Mouse (Mus musculus): ENCODE results near the gene Coro1a. TPM values are rescaled to one million over a fixed set of nuclear protein-coding genes. Genes with fewer than 3 reads are reported as not detected.
A peak's percentile ranks its signal among the peaks of the same experiment; 100 is the strongest.

Coro1a gene
- polyA plus RNA-seq, 1 experiment from 2014 or later = 107 TPM

DNA sequence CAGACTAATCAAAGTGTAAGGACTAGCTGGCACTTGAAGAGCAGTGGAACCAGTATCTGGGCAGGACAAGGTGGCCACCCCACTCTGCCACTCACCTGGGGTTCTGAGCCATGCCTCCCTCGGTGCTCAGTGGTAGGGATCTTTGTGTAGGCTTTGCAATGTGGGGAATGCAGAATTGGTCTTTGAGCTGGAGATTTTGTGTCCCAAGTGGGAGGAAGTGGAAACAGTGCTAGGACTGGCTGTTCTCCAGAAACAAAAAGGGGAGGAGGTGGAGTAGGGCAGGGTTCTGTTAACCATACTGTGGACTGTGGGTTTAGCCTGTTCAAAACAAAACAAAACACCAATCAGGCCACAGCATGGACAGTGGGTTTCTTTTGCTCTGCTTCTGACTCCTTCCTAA lies 31.4 kb downstream of the Coro1a start, which contains the start of gene Sult1a1:
Gene Sult1a1, minus strand, starts transcription at position 226 of the 400 bp plus-strand sequence.
- no peak for ATAC-seq (ENCODE audit: low read depth)
- H3K36me3 ChIP-seq = peaks cover 48% of the 10 kb centered on the region
- no peak within 1 kb of the TSS for H3K27ac ChIP-seq (replicated peaks)
- H3K4me2 ChIP-seq = no peak within 1 kb of the TSS
- H3K9ac ChIP-seq = no peak within 1 kb of the TSS
- 96% methylated on average over 1 of the region's 1 CpGs for WGBS
- no peaks in the 10 kb centered on the region for H3K4me1 ChIP-seq (replicated peaks)
- H3K4me3 ChIP-seq = no peak within 1 kb of the TSS
- H3K27me3 ChIP-seq = no peaks in the 10 kb centered on the region
- H3K9me3 ChIP-seq = no peaks in the 10 kb centered on the region

DNA sequence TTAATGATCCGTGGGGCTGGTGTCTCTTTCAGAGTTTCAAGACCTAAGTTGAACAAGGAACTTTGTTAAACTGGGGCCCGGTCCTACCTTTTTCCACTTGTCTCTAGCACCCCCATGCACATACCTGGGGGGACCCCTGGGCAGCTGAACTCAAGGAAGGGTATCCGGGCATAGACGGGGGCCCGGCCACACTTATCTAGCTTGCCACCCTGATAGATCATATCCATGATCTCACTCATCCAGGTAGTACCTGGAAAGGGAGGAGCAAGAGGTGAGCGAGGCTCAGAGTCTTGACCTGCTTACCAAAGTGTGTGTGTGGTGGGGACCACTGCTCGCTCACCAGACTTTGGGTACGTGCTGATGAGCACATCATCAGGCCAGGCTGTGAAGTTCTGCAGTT lies 32.5 kb downstream of the Coro1a start:
- Histone ChIP-seq H3K27me3 (no peaks in the 10 kb centered on the region), H3K4me1 (replicated peaks) (no peaks in the 10 kb centered on the region), H3K4me2 (no peak overlapping the region), H3K9ac (no peak overlapping the region), H3K27ac (replicated peaks) (no peak overlapping the region), H3K9me3 (no peaks in the 10 kb centered on the region), H3K4me3 (no peak overlapping the region), H3K36me3 (peaks cover 49% of the 10 kb centered on the region)
- WGBS = 98% methylated on average over 8 of the region's 8 CpGs
- ATAC-seq (ENCODE audit: low read depth) = no peak

DNA sequence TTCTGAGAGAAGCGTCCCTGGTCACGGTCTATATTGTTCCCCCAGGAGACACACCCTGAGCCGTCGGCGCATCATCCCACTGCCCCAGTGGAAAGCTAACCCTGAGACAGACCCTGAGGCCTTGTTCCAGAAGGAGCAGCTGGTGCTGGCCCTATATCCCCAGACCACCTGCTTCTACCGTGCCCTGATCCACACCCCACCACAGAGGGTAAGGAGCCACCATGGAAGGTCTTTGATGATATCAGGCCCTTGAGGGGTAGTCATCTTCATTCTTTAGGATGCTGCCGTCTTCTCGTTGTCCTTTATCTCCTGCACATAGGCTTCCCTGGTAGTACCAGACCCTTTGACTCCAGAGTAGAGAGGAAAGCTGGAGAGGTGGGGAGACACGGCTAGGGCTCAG lies 35.5 kb downstream of the Coro1a start:
- H3K4me2 ChIP-seq = no peak overlapping the region
- H3K4me3 ChIP-seq = no peak overlapping the region
- WGBS = 90% methylated on average over 9 of the region's 9 CpGs
- no peaks in the 10 kb centered on the region for H3K9me3 ChIP-seq
- H3K27me3 ChIP-seq = no peaks in the 10 kb centered on the region
- no peaks in the 10 kb centered on the region for H3K4me1 ChIP-seq (replicated peaks)
- no peak overlapping the region for H3K27ac ChIP-seq (replicated peaks)
- peaks cover 49% of the 10 kb centered on the region for H3K36me3 ChIP-seq
- ATAC-seq (ENCODE audit: low read depth) = no peak
- no peak overlapping the region for H3K9ac ChIP-seq

DNA sequence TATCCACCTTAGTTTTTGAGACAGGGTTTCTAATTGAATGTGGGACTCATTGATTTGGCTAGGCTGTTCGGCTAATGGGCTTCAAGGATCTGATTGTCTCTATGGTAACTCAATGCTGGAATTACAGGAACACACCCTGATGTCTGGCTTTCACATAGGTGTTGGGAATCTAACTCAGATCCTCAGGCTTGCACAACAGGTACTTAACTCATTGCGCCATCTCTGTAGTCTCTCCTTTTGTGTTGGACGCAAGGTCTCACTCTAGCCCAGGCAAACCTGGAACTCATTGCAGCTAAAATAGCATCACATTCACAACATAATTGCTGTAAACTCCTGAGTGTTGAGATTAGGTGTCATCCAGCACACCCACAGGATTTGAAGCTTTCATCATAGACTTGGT lies 37.4 kb downstream of the Coro1a start:
- H3K4me1 ChIP-seq (replicated peaks) = no peaks in the 10 kb centered on the region
- no peaks in the 10 kb centered on the region for H3K27me3 ChIP-seq
- H3K36me3 ChIP-seq = peaks cover 56% of the 10 kb centered on the region
- WGBS = 93% methylated on average over 3 of the region's 3 CpGs
- no peak overlapping the region for H3K9ac ChIP-seq
- H3K4me3 ChIP-seq = no peak overlapping the region
- H3K27ac ChIP-seq (replicated peaks) = no peak overlapping the region
- H3K4me2 ChIP-seq = no peak overlapping the region
- no peak for ATAC-seq (ENCODE audit: low read depth)
- no peaks in the 10 kb centered on the region for H3K9me3 ChIP-seq

DNA sequence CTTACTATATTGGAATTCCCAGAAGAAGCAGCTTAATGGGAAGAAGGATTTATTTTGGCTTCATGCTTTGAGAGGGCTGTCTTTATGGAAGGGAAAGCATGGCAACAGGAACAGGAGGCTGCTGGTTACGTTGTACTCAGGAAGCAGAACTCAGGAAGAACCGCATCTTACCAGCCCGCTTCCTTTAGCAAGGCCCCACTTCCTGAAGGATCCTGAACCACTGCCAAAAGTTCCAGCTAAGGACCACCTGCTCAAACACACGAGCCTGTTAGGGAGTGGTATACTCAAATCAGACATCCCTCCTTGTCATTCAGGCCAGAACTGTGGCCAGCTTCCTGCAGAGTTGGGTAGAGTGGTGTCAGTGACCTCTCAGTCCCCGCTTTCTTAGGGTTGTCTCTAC lies 39.1 kb downstream of the Coro1a start:
- no peaks in the 10 kb centered on the region for H3K4me1 ChIP-seq (replicated peaks)
- no peak overlapping the region for H3K4me3 ChIP-seq
- H3K9me3 ChIP-seq = no peaks in the 10 kb centered on the region
- ATAC-seq (ENCODE audit: low read depth) = no peak
- peaks cover 65% of the 10 kb centered on the region for H3K36me3 ChIP-seq
- no peaks in the 10 kb centered on the region for H3K27me3 ChIP-seq
- no peak overlapping the region for H3K9ac ChIP-seq
- 89% methylated on average over 5 of the region's 5 CpGs for WGBS
- 0 out of 2 replicates have a peak overlapping the region, but pooled peaks have one; percentile 33 for H3K27ac ChIP-seq (replicated peaks)
- H3K4me2 ChIP-seq = no peak overlapping the region

DNA sequence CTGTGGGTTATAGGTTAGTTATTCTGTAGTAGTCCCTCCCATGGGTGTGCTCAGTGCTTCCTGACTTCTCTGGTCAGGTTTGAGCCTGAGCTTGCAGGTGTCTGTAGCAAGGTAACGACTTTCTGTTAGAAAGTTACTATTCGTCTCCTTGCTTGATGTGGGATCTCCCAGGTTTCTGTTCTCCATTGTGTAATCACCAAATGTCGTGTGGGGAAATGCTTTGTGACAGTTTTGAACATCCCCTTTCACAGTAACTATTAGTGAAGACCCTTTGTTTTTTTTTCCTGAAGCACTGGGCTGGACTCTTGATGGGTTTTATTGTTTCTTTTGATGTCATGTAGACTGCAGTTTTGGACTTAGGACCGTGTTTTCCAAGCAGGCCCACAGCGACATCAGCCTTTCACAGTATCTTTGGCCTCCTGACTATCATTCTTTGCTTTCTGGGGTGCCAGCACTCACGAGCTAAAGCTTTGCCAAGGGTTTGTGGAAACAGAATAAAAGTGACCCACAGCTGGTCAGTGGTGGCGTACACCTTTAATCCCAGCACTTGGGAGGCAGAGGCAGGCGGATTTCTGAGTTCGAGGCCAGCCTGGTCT lies 40.0 kb downstream of the Coro1a start:
- no peaks in the 10 kb centered on the region for H3K9me3 ChIP-seq
- no peak overlapping the region for H3K9ac ChIP-seq
- no peak overlapping the region for H3K4me3 ChIP-seq
- peaks cover 62% of the 10 kb centered on the region for H3K36me3 ChIP-seq
- H3K4me2 ChIP-seq = no peak overlapping the region
- WGBS = 83% methylated on average over 9 of the region's 9 CpGs
- H3K27ac ChIP-seq (replicated peaks) = no peak overlapping the region
- ATAC-seq (ENCODE audit: low read depth) = no peak
- H3K27me3 ChIP-seq = no peaks in the 10 kb centered on the region
- H3K4me1 ChIP-seq (replicated peaks) = no peaks in the 10 kb centered on the region

DNA sequence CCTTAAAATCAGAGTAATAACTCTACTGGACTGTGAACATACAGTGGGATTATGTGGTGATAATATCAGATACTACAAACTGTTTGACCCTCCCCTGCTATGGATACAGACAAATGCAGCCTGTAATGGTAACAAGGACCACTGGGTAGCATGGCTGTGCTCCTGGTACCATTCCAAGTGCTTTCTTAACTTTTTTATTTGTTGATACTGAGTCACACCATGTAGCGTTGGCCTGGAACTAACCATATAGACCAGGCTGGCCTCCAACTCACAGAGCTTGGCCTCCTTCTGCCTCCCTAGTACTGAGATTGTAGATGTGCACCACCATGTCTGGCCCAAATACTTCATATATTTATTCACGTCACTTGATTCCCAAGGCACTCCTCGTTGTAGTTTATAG lies 42.3 kb downstream of the Coro1a start:
- H3K36me3 ChIP-seq = peaks cover 51% of the 10 kb centered on the region
- H3K27me3 ChIP-seq = no peaks in the 10 kb centered on the region
- no peak for ATAC-seq (ENCODE audit: low read depth)
- no peaks in the 10 kb centered on the region for H3K4me1 ChIP-seq (replicated peaks)
- no peak overlapping the region for H3K9ac ChIP-seq
- no peaks in the 10 kb centered on the region for H3K9me3 ChIP-seq
- no peak overlapping the region for H3K4me2 ChIP-seq
- WGBS = 95% methylated on average over 3 of the region's 3 CpGs
- no peak overlapping the region for H3K27ac ChIP-seq (replicated peaks)
- no peak overlapping the region for H3K4me3 ChIP-seq

DNA sequence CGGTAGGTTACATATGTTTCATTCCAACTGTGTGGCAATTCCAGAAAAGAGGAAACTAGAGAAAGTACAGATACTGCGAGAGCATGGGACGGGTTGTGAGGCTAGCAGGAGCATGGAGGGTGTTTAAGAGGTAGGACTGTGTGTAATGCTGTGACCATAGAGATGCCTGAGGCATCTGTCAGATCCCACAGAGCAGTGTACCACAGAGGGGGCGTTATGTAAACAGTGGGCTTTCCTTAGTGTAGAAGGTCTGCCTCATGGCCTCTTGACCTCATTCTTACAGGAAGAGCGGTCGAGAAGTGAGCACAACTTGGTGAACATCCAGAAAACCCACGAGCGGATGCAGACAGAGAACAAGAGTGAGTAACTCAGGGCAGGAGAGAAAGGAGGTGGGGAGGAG lies 43.9 kb downstream of the Coro1a start:
- Histone ChIP-seq H3K27me3 (no peaks in the 10 kb centered on the region), H3K4me3 (no peak overlapping the region), H3K9me3 (no peaks in the 10 kb centered on the region), H3K27ac (replicated peaks) (no peak overlapping the region), H3K4me1 (replicated peaks) (no peaks in the 10 kb centered on the region), H3K9ac (no peak overlapping the region), H3K36me3 (peaks cover 51% of the 10 kb centered on the region), H3K4me2 (no peak overlapping the region)
- ATAC-seq (ENCODE audit: low read depth) = no peak
- WGBS = 75% methylated on average over 8 of the region's 8 CpGs

DNA sequence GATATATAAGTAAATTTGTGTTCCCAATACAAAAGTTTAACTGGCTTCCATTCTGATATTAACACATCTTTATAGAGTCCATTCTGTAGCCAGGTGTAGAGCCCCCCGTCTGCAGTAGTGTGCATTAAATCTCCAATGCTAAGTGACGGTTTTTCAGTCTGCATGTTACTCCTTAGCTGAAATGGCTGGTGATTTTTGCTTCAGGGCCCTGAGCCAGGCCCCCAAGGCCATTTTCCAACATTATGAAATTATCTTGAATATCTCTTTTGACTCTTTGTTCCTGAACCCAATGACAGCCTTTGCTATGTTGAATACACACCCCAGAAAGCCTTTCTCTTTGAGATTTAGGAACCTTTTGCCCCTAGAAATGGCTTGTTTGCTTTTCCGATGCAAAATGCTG lies 47.8 kb downstream of the Coro1a start:
- Histone ChIP-seq H3K4me3 (no peak overlapping the region), H3K27ac (replicated peaks) (no peak overlapping the region)
- no peak for ATAC-seq (ENCODE audit: low read depth)

DNA sequence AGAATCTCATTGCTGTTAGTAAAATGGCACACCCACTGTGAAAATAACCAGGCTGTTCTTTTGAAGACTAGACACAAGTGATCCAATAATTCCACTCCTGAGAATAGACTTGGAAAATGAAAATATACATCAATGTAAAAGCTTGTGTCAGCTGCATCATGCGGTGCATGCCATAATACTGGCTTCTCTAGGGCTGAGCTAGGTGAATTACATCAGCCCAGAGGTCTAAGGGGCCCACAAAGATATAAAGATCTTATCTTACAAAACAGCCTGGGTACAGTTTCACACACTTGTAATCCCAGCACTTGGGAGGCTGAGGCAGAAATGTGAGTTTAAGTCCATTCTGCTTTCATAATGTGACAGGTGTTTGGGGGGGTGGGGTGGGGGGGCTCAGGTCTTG lies 50.1 kb downstream of the Coro1a start:
- H3K36me3 ChIP-seq = 0 out of 2 replicates have a peak, but pooled peaks cover 10% of the 10 kb centered on the region
- ATAC-seq (ENCODE audit: low read depth) = no peak
- H3K4me1 ChIP-seq (replicated peaks) = no peaks in the 10 kb centered on the region
- no peaks in the 10 kb centered on the region for H3K9me3 ChIP-seq
- H3K4me2 ChIP-seq = no peak overlapping the region
- WGBS = 75% methylated on average over 1 of the region's 1 CpGs
- H3K9ac ChIP-seq = no peak overlapping the region
- H3K27me3 ChIP-seq = no peaks in the 10 kb centered on the region
- H3K4me3 ChIP-seq = no peak overlapping the region
- peak overlapping the region; percentile 38 for H3K27ac ChIP-seq (replicated peaks)

More for the DNA sequence above, 47.8 kb downstream of the Coro1a start:
- Histone ChIP-seq H3K27me3 (no peaks in the 10 kb centered on the region), H3K36me3 (peaks cover 28% of the 10 kb centered on the region), H3K4me1 (replicated peaks) (no peaks in the 10 kb centered on the region), H3K9ac (no peak overlapping the region), H3K4me2 (no peak overlapping the region), H3K9me3 (no peaks in the 10 kb centered on the region)
- 83% methylated on average over 3 of the region's 3 CpGs for WGBS

DNA sequence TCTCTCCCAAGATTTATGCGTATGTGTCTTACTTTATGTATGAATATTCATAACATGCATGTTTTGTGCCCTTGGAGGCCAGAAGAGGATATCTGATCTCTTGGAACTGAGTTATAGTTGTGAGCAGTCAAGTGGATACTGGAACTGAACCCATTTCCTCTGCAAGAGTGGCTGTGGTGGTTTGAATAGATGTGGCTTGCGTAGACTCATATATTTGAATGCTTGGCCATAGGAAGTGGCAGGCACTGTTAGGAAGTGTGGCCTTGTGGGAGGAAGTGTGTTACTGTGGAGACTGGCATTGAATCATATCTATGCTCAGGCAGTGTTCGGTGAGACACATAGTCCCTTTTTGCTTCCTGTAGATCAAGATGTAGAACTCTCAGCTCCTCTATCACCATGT lies 51.9 kb downstream of the Coro1a start:
- H3K4me1 ChIP-seq (replicated peaks) = peaks cover 4% of the 10 kb centered on the region
- H3K9ac ChIP-seq = no peak overlapping the region
- no peak overlapping the region for H3K4me2 ChIP-seq
- H3K36me3 ChIP-seq = no peaks in the 10 kb centered on the region
- H3K27ac ChIP-seq (replicated peaks) = no peak overlapping the region
- H3K9me3 ChIP-seq = no peaks in the 10 kb centered on the region
- no peaks in the 10 kb centered on the region for H3K27me3 ChIP-seq
- ATAC-seq (ENCODE audit: low read depth) = no peak
- no peak overlapping the region for H3K4me3 ChIP-seq
- 89% methylated on average over 3 of the region's 3 CpGs for WGBS

DNA sequence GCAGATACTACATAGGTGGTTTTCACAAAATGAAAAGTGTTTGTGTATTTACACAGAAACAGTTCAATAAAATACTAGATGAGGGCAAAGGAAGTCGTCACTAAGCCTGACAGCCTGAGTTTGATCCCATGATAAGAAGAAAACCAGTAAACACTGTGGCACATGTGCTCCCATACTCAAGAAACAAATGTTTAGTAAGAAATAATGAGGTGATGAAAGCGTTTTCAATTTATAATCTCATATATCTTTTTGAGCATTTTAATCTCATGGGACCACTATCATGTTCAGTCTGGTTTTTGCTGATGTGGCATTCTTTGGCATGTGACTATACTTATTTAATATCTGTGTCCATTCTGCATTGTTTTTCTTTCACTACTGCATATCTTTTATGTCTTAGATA lies 53.6 kb downstream of the Coro1a start:
- Histone ChIP-seq H3K9me3 (no peaks in the 10 kb centered on the region), H3K4me2 (no peak overlapping the region), H3K27me3 (no peaks in the 10 kb centered on the region), H3K4me1 (replicated peaks) (peaks cover 13% of the 10 kb centered on the region), H3K4me3 (no peak overlapping the region), H3K27ac (replicated peaks) (no peak overlapping the region), H3K36me3 (no peaks in the 10 kb centered on the region), H3K9ac (no peak overlapping the region)
- no peak for ATAC-seq (ENCODE audit: low read depth)
- WGBS = 79% methylated on average over 2 of the region's 2 CpGs

DNA sequence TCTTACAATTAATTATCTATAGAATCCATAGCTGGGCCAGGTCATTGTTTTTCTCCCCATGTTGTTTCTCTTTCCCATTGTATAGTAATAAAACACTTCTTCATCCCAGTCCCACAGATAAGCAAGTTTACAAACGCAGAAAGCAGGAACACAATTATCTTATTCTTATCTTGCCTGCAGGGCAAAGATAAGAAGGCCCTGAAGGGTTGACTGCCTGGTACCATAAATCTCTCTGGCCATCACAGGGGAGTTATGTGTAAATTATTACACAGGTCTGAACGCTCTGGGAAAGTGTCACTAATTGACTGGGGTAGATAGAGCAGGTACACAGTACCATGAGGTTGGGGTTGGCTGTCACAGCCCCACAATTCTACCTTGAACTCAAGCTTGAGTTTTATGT lies 56.7 kb downstream of the Coro1a start:
- no peaks in the 10 kb centered on the region for H3K27me3 ChIP-seq
- no peak overlapping the region for H3K9ac ChIP-seq
- no peak overlapping the region for H3K4me2 ChIP-seq
- H3K4me1 ChIP-seq (replicated peaks) = peaks cover 19% of the 10 kb centered on the region
- H3K4me3 ChIP-seq = no peak overlapping the region
- 74% methylated on average over 2 of the region's 2 CpGs for WGBS
- H3K36me3 ChIP-seq = no peaks in the 10 kb centered on the region
- no peak overlapping the region for H3K27ac ChIP-seq (replicated peaks)
- no peak for ATAC-seq (ENCODE audit: low read depth)
- no peaks in the 10 kb centered on the region for H3K9me3 ChIP-seq

Data from neural tube, embryonic 13.5 days (tissue).